Mouse (Mus musculus) liver, postnatal 0 days (tissue): Measurements from ENCODE around the gene Aimp1.

Experiments used
- CTCF ChIP-seq: sonication (generic); IDR thresholded peaks from 2 replicates; pipeline ENCODE4 v1.5.1; 2016; ENCODE audit warnings: antibody characterized with exemption, low read depth
- EP300 ChIP-seq: IDR thresholded peaks from 2 replicates; pipeline ENCODE4 v1.6.1; 2016; ENCODE audit warnings: antibody characterized with exemption, low read depth, mild to moderate bottlenecking

GRCm38 (mm10) chr3:132649368-132649767, 34.8 kb downstream of the Aimp1 start:
- TF ChIP-seq CTCF (no peak), EP300 (no peak)
